Mouse (Mus musculus): ENCODE measurements at regions not wholly inside any gene's neighbourhood (a gene's known extent, or its start where the extent isn't known, plus 50 kb on each side); places are given as distances from the start of the nearest gene placed in this dataset.

DNA sequence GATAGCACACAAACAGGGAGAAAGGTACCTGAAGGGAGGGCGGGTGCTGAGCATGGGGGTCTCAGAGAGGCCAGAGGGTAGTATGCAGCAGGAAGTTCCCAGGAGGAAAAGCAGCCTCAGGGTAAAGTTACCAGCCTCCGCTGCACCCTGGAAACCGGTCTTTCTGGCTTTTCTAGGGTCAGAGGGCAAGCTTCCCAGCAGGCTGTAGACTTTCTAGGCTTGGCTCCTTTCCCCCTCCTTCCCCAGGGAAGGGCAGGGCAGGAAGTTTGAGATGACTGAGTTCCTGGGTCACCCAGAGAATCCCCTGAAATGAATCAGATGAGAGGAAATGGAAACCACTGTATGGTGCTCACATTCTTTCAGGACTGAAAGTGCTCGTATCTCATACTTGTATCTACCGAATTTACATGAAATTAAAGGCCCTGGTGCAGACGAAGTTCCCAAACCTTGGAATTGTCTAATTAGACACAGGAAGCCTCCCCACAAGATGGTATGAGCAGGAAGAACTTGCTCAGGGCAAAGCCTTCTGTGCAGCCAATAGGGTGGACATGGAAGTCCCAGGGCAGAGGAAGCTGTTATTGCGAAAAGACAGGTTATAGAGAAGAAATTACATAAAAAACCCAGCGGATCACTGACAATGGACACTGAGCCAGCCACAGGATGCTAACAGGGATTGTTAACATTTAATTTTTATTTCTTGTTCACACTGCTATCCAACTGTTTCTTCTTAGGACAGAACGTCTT is 114.9 kb downstream of the Bcl2l11 start:
- no peak for ATAC-seq (ENCODE audit: insufficient read depth)

DNA sequence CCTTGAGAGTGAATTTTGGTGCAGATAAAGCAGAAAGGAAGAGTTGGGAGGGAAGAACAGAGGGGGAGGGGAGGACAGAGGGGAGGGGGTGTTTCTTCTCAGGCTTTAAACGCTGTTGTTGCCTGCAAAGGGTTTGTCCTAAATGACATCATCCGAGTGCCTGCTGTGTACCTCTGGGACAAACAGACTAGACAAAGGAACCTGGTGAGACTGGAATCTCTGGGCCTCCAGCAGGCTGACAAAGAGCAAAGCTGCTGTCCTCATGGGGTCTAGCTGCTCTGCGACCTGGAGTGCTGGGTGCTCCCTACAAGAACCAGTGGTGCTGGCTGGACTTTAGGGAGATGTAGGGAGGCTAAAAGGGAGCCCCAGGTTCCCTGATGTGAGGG is 115.4 kb downstream of the Bcl2l11 start:
- H3K9me3 ChIP-seq (replicated peaks): no peaks in the 10 kb centered on the region
- H3K36me3 ChIP-seq (replicated peaks): no peaks in the 10 kb centered on the region
- H3K27ac ChIP-seq (replicated peaks): no peak overlapping the region
- no peak overlapping the region for H3K9ac ChIP-seq
- no peak overlapping the region for H3K4me3 ChIP-seq (replicated peaks)
- no peak overlapping the region for H3K4me2 ChIP-seq
- H3K27me3 ChIP-seq: no peaks in the 10 kb centered on the region
- no peak for ATAC-seq (ENCODE audit: insufficient read depth)
- H3K4me1 ChIP-seq (replicated peaks): no peaks in the 10 kb centered on the region; the same call in 1 of the 2 replicates
- 11% methylated on average over 3 of the region's 3 CpGs for WGBS (ENCODE audit: insufficient replicate concordance)

More for the DNA sequence above, 114.9 kb downstream of the Bcl2l11 start:
- H3K4me1 ChIP-seq (replicated peaks): no peaks in the 10 kb centered on the region; the same call in 1 of the 2 replicates
- no peak overlapping the region for H3K9ac ChIP-seq
- H3K9me3 ChIP-seq (replicated peaks): no peaks in the 10 kb centered on the region
- WGBS (ENCODE audit: insufficient replicate concordance): 28% methylated on average over 9 of the region's 9 CpGs
- no peak overlapping the region for H3K4me2 ChIP-seq
- no peak overlapping the region for H3K27ac ChIP-seq (replicated peaks)
- H3K4me3 ChIP-seq (replicated peaks): no peak overlapping the region
- no peaks in the 10 kb centered on the region for H3K27me3 ChIP-seq
- H3K36me3 ChIP-seq (replicated peaks): no peaks in the 10 kb centered on the region

DNA sequence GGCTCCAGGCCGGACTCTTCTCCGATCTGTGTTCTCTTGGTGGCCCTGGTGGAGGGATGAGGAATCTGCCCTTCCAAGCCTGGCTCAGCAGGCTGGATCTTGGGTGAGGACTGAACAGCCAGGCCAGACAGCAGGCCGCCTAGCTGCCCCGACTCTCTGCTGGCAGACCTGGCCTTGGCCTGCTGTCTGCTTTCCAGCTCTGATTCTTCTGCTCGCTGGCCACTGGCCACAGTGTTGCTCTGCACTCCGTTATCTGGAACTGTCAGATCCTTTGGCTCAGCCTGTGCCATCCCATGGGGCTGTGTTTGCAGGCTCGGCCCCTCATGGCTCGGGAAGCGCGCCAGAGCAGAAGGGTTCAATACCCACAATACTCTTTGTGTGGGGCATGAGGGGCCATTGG is 119.7 kb downstream of the Bcl2l11 start:
- no peaks in the 10 kb centered on the region for H3K27me3 ChIP-seq
- H3K4me2 ChIP-seq: no peak overlapping the region
- no peaks in the 10 kb centered on the region for H3K36me3 ChIP-seq (replicated peaks)
- no peak overlapping the region for H3K4me3 ChIP-seq (replicated peaks)
- 65% methylated on average over 10 of the region's 10 CpGs for WGBS (ENCODE audit: insufficient replicate concordance)
- no peaks in the 10 kb centered on the region; the same call in 1 of the 2 replicates for H3K4me1 ChIP-seq (replicated peaks)
- no peak overlapping the region for H3K27ac ChIP-seq (replicated peaks)
- H3K9me3 ChIP-seq (replicated peaks): no peaks in the 10 kb centered on the region
- no peak overlapping the region for H3K9ac ChIP-seq
- no peak for ATAC-seq (ENCODE audit: insufficient read depth)

DNA sequence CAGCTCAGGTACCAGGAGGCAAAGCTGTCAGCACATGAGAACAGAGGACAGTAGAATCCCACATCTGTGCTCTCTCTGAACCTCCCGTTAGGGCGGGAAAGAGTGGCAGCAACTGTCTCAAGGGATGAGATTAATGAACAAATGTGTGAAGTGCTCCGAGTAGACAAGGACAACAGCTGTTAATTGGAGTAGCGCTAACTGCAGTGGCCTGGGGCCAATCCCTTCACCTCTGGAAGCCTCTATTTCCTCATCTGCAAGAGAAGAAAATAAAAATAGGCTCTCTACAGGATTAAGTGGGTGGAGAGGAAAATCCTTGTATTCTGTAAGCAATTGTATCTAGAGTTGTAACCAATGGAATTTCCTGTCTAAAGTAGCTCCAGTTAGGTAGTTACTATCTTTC is 122.1 kb downstream of the Bcl2l11 start:
- ATAC-seq (ENCODE audit: insufficient read depth): no peak
- H3K36me3 ChIP-seq (replicated peaks): no peaks in the 10 kb centered on the region
- H3K9ac ChIP-seq: no peak overlapping the region
- H3K4me1 ChIP-seq (replicated peaks): no peaks in the 10 kb centered on the region
- no peaks in the 10 kb centered on the region for H3K9me3 ChIP-seq (replicated peaks)
- no peak overlapping the region for H3K4me3 ChIP-seq (replicated peaks)
- WGBS (ENCODE audit: insufficient replicate concordance): 58% methylated on average over 4 of the region's 4 CpGs
- no peak overlapping the region for H3K27ac ChIP-seq (replicated peaks)
- H3K4me2 ChIP-seq: no peak overlapping the region
- H3K27me3 ChIP-seq: no peaks in the 10 kb centered on the region

DNA sequence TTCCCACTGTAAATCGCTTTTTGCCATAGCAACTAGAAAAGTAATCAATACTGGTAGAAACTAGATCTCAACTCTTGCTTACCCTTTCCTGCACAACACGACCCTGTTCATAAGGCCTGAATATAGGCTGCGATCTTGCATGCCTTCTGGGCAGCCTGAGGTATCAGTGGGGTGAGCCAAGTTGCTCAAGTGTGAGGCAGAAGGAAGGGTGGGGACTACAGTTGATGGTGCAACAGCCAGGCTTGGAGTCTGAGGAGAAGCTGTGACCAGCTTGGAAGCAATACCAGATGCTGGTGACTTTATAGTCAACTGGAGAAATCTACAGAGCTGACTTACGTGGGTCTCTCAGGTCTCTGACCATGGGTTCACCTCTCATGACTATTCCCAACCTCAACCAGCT is 123.3 kb downstream of the Bcl2l11 start:
- no peak for ATAC-seq (ENCODE audit: insufficient read depth)
- WGBS (ENCODE audit: insufficient replicate concordance): 65% methylated on average over 4 of the region's 4 CpGs
- no peak overlapping the region for H3K4me2 ChIP-seq
- H3K27me3 ChIP-seq: no peaks in the 10 kb centered on the region
- H3K36me3 ChIP-seq (replicated peaks): no peaks in the 10 kb centered on the region
- no peak overlapping the region for H3K4me3 ChIP-seq (replicated peaks)
- no peaks in the 10 kb centered on the region for H3K4me1 ChIP-seq (replicated peaks)
- no peaks in the 10 kb centered on the region for H3K9me3 ChIP-seq (replicated peaks)
- no peak overlapping the region for H3K9ac ChIP-seq
- no peak overlapping the region for H3K27ac ChIP-seq (replicated peaks)

DNA sequence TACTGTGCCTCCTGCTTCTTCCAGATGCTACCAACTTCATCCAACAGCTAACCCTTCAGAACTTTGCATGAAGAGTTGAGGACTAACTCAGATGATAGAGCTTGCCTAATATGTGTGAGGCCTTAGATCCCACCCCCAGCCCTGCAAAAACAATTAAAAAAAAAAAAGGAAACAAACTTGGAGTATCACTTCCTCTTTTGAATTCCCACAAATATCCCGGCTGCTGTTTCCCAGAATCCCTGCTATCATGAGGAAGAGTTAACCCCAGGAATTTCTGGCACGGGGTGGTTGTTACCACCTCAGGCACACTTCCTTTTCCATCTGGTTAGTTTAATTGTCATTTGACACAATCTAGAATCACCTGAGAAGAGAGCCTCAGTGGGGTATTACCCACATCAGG is 123.8 kb downstream of the Bcl2l11 start:
- Histone ChIP-seq H3K9me3 (replicated peaks) (no peaks in the 10 kb centered on the region), H3K27me3 (no peaks in the 10 kb centered on the region), H3K27ac (replicated peaks) (no peak overlapping the region), H3K36me3 (replicated peaks) (no peaks in the 10 kb centered on the region), H3K9ac (no peak overlapping the region), H3K4me2 (no peak overlapping the region), H3K4me3 (replicated peaks) (no peak overlapping the region), H3K4me1 (replicated peaks) (no peaks in the 10 kb centered on the region)
- ATAC-seq (ENCODE audit: insufficient read depth): no peak
- 48% methylated on average over 2 of the region's 2 CpGs for WGBS (ENCODE audit: insufficient replicate concordance)

DNA sequence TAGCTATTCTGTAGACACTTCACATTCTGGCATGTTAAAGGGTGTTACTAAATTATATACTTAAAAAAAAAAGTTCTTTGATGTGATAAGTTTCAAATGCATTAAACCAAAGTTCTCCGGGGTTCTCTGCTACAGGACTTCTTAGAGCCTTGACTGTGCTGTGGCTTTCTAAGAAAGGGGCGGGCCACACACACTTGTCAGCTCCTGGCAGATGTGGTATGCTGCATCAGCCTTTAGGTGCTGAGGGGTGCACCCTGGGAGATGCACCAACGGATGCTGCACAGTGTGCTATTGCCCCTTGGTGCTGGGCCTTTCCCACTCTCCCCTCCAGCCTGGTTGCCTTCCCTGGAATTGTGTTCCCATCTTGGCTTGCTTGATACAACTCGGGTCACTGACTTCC is 125.0 kb downstream of the Bcl2l11 start:
- WGBS (ENCODE audit: insufficient replicate concordance): 48% methylated on average over 4 of the region's 4 CpGs
- H3K9me3 ChIP-seq (replicated peaks): no peaks in the 10 kb centered on the region
- no peak overlapping the region for H3K27ac ChIP-seq (replicated peaks)
- no peak overlapping the region for H3K9ac ChIP-seq
- H3K27me3 ChIP-seq: no peaks in the 10 kb centered on the region
- ATAC-seq (ENCODE audit: insufficient read depth): no peak
- no peaks in the 10 kb centered on the region for H3K4me1 ChIP-seq (replicated peaks)
- H3K4me2 ChIP-seq: no peak overlapping the region
- H3K36me3 ChIP-seq (replicated peaks): no peaks in the 10 kb centered on the region
- H3K4me3 ChIP-seq (replicated peaks): no peak overlapping the region

DNA sequence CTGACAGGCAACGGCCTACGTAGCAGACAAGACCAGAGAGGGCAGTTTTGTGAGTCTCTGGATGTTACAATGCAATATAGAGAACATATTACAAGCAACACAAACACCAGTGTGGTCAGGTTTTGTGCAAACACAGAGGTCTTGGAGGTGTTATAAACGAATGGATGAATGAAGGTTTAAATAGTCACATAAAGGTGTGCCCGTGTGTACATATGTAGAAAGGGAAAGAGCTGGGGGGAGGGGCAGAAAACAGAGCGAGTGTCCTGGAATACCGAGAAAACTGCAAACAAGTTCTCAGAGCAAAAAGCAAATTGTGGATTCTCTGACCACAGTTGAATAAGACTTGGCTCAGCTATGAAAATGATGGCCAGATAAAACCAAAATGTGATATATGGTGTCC is 130.8 kb downstream of the Bcl2l11 start:
- H3K4me1 ChIP-seq (replicated peaks): no peaks in the 10 kb centered on the region
- no peaks in the 10 kb centered on the region for H3K36me3 ChIP-seq (replicated peaks)
- H3K27me3 ChIP-seq: peaks cover 7% of the 10 kb centered on the region; the same call in 1 of the 2 replicates
- H3K4me3 ChIP-seq (replicated peaks): no peak overlapping the region
- H3K4me2 ChIP-seq: no peak overlapping the region
- 67% methylated on average over 6 of the region's 6 CpGs for WGBS (ENCODE audit: insufficient replicate concordance)
- H3K27ac ChIP-seq (replicated peaks): no peak overlapping the region
- no peak overlapping the region for H3K9ac ChIP-seq
- H3K9me3 ChIP-seq (replicated peaks): no peaks in the 10 kb centered on the region
- ATAC-seq (ENCODE audit: insufficient read depth): no peak

DNA sequence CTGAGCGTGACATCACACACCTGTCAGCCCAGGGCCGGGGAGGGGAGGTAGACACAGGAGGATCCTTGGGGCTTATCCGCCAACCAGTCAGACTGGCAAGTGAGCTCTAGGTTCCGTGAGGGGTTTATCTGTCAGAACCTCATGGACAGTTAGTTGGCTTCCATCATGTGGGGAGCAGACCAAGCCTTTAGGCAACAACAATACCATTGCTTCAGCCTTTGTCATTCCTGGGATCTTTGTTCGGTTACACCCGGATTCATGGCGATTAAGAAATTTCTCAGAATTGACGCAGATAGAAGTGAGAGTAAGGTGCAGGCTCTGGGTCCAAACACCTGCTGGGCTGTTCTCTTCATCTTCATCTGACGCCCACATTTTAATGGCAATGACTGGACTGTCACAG is 131.4 kb downstream of the Bcl2l11 start:
- Histone ChIP-seq H3K27ac (replicated peaks) (no peak overlapping the region), H3K4me3 (replicated peaks) (no peak overlapping the region), H3K9me3 (replicated peaks) (no peaks in the 10 kb centered on the region), H3K27me3 (peaks cover 7% of the 10 kb centered on the region; the same call in 1 of the 2 replicates), H3K9ac (no peak overlapping the region), H3K4me1 (replicated peaks) (no peaks in the 10 kb centered on the region), H3K36me3 (replicated peaks) (no peaks in the 10 kb centered on the region), H3K4me2 (no peak overlapping the region)
- WGBS (ENCODE audit: insufficient replicate concordance): 64% methylated on average over 9 of the region's 9 CpGs
- ATAC-seq (ENCODE audit: insufficient read depth): no peak

DNA sequence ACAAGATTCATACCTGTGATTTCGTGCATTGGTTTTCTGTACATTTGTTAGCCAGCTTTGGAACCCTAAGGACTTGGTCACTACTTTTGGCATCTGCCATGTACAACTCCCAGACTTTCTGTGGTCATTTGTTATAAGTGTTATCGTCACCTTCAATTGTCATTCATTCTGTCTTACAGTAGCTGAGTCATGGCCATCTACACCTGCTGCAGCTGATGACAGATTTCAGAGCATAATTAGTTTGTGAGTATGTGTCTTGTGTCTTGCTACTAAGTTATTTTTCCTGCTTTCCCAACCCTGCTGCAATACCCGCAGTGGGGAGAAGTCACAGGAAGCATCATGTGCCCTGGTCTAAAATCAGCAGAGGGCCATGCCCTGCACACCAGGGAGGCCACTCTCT is 138.0 kb downstream of the Bcl2l11 start:
- Histone ChIP-seq H3K4me1 (replicated peaks) (no peaks in the 10 kb centered on the region), H3K9ac (no peak overlapping the region), H3K4me2 (no peak overlapping the region), H3K27ac (replicated peaks) (no peak overlapping the region), H3K9me3 (replicated peaks) (no peaks in the 10 kb centered on the region), H3K27me3 (peaks cover 5% of the 10 kb centered on the region; the same call in 1 of the 2 replicates), H3K4me3 (replicated peaks) (no peak overlapping the region), H3K36me3 (replicated peaks) (no peaks in the 10 kb centered on the region)
- no peak for ATAC-seq (ENCODE audit: insufficient read depth)
- WGBS (ENCODE audit: insufficient replicate concordance): 57% methylated on average over 3 of the region's 3 CpGs

DNA sequence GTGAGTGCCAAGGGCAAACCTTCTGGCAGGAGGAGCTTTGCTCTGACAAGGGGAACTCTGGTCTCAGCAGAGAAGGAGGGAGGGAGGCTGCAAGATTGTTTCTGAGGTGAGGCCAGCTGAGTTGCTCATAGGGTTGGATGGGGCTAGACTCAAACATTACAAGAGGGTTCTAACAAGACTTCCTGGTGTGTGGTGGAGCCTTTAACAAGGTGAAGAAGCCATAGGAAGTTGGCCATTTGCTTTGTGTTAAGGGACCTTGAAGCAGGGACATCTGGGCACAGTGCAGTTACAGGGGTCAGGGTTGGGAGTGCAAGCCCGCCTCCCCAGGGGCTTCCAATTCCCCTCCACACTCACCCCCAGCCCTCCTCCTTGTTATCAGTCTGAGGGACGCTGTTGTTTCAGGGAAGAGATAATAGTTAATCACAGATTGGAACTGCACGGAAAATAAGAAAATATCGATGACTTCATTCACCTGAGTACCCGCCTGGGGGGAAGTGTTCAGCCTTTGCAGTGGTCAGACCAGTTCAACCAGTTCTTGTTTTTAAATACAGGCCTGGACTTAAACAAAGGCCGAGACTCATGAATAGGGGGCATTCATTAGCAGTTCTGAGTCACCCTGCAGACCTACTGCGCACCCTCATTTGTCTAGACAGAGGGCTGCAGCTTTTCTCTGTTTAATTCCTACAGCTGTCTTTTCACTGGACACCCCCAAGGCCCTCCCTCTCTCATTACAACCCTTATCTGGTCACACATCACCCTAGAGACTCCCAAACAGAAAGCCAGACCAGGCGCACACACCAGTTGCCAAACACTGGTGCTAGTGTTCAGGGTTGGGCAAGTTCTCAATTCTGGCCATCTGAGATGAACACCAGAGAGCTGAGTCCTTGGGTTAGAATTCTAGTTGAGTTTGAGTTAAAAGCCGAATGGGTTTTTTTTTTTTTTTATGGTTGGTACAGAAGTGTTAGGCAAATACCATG is 139.5 kb downstream of the Bcl2l11 start:
- Histone ChIP-seq H3K27me3 (no peaks in the 10 kb centered on the region), H3K4me1 (replicated peaks) (no peaks in the 10 kb centered on the region), H3K9me3 (replicated peaks) (no peaks in the 10 kb centered on the region), H3K4me3 (replicated peaks) (no peak overlapping the region), H3K27ac (replicated peaks) (no peak overlapping the region), H3K4me2 (no peak overlapping the region), H3K36me3 (replicated peaks) (no peaks in the 10 kb centered on the region), H3K9ac (no peak overlapping the region)
- WGBS (ENCODE audit: insufficient replicate concordance): 44% methylated on average over 9 of the region's 9 CpGs
- no peak for ATAC-seq (ENCODE audit: insufficient read depth)
